Mouse (Mus musculus) spleen, adult 18-20 months (tissue): ENCODE results near the gene Rbfox1.
A peak's percentile ranks its signal among the peaks of the same experiment; 100 is the strongest.

Experiments
- DNase-seq, 2 experiments: peaks; one replicate each; pipeline ENCODE4 v3.0.0; 2022; ENCODE audit warnings: mixed read lengths in 2 of 2

Gene Rbfox1

DNA sequence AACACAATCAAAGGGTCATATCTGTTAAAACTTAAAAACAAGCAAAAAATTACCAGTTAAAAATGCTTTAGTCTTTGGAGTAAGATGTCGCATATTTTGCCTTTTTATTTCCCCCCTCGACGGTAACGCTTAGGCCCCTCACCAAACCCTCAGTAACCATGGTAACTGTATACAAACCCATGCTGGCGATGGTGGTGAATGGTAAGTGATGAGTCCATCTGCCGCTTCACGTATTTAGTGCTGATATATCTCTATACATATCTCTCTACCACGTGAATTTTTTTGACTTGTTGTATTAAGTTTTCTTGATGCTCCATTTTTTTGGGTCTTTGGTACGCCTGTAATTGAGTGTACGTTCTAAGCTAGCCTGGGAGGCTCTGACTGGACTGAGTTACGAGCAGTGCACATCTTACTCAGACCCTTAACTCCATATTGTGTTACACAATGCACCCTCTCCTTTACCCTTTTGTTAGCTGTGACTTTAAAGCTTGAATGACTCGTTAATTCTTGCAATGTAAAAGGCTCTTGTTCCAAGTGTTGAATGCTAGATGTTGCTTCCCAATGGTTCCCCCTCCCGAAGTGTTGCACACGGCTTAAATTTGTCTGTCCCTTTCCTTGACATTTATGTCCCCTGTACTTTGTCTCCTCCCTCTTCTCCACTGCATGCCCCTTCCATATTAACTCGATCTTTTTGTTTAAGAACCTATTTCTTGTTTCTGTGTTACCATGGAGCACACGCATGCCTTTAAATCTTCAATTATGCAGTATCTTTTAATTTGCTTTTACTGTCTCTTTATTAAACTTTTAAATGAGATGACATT is 1408.0 kb downstream of the Rbfox1 start:
- no peak for DNase-seq

DNA sequence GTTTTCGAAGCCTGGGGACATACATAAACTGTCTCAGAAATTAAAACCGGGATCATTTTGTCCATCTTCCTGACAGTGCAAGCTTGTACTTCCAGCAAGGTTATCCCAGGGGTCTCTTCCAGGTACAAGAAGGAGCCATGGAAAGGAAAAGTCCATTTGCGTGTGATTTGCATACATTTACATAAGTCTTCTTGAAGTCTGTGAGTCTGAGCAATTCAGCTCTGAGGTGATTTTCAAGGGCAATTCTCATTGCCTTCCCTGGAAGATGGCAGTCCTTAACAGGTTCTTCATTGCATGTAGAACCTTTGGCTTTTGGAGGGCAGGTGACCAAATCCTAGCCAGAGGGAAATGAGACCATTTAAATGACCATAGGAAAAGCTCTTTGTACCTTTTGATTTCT is 1417.3 kb downstream of the Rbfox1 start:
- no peak for DNase-seq

DNA sequence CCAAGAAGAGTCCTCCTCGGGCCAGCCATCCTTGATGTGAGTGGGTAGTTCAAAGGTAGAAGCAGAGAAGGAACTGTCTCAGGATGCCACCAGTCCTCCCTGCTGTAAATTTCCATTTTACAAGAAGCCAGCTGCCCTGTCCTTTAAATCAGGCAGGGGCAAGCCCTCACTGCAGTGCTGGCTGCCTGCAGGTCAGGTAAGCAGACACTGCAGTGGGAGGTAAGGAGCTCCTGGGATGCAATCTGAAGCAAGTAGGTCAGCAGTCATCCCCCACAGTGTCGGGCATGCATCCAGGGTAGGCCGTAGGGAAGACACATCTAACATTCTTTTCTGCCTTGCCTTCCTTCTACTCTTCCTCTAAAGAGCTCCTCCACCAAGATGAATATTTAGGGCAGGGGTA is 1444.0 kb downstream of the Rbfox1 start:
- no peak for DNase-seq

- no peak for DNase-seq
Observed at GRCm38 (mm10) chr16:7341186-7341585, 1456.0 kb downstream of the Rbfox1 start.

DNA sequence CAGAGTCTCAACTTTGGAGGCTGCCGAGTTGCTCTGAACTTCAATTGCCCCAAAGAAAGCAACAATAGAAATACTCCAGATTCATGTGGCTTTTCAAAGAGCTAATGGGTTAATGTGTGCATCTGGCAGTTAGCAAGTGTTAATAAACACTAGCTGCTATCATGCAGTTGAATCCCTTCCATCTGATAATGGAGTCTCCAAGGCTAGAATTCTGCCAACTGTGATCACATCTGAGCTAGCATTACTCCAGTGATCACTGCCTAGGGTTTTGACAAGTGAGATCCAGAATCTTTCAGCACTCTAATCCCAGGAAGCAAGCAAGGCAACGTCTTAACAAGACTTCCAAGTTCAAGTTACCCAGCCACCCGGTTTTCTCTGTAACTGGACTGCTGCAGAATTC is 1460.1 kb downstream of the Rbfox1 start:
- no peak for DNase-seq

DNA sequence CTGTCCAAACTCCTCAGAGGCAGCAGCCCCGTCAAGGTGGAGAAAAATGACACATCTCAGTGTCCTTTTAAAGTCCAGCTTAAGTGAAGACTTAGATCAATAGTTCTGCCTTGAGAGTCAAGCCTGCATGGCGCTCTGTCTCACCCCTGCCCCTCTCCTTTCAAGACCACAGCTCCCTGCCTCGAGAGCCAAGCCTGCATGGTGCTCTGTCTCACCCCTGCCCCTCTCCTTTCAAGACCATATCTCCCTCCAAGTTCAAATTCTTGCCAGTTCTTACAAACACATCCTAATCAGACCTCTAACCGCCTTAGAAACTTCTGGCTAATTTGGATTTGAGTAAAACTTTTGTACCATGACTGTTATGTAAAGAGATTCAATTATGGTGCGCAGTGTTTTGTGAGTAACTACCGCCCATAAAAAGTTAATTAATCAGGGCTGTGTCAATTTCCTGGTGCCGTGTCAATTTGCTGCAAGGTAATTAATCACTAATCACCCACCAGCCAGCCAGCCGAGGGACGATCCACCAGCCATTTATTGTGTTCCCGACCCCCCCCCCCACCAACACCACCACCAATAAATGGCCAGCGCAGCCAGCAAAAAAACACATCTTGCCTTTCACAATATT is 1461.0 kb downstream of the Rbfox1 start:
- DNase-seq = no peak

DNA sequence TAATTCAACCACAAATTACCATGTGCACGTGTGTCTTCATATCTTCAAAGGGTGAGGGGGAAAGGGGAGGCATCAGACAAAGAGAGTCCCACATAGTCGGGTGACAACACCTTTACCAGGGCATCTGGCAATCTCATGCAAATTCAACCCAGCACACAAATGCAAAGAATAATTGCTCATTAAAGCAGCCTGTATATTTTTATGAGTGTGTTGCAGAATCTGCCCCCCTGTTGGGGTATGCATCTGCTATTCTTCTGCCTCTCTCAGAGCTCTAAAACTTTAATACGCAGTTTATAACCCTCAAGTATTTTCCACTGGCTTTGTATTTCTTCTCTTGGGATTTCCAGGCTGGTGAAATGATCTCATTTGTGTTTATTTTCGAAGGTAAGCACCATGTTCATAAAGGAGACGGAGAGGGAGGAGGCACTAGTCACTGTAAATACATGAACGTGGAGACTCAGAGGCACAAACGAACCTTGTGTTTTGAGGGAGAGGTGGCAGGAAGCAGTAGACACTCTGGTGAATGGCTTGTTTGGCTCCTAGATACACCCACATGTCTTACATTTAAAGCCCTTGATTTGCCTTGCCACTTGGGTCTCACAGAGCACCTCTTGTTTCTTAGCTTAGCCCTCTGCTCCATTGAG is 1462.5 kb downstream of the Rbfox1 start:
- no peak for DNase-seq

DNA sequence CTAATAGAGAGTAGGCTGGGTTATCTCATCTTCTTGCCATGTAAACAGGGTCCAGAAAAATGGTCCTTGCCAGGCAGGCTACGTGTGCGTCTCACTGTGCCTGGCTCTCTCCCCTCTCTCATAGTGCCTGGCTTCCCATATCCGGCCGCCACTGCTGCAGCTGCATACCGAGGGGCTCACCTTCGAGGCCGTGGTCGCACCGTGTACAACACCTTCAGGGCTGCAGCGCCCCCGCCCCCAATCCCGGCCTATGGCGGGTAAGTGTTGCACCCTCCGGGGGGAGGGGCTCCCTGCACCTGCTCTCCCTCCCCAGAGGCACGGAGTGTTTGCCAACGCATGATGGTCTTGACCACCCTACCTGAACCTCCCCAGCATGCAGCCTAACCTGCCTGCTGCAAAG is 1467.7 kb downstream of the Rbfox1 start:
- DNase-seq = peak in 1 of 2 experiments; percentile 5

- DNase-seq = no peak
Observed at GRCm38 (mm10) chr16:7354116-7354515, 1469.0 kb downstream of the Rbfox1 start.

DNA sequence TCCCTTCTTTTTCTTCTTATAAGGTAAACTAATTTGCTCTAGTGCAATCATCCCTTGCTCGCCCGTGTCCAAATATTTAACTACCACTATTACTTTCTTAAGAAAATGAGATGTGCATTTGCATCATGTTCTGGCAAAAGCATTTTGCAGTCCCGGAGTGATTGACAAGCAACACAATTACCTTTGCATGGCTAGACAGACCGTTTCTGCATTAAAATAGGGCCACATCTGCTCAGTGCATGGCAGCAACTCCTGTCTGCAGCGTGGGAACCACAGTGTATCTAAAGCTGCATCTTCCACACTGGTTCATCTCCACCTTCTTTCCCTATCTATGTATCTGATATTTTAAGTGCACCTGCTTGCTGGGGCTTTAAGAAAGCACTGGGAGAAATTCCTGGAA is 1473.9 kb downstream of the Rbfox1 start:
- DNase-seq = no peak

DNA sequence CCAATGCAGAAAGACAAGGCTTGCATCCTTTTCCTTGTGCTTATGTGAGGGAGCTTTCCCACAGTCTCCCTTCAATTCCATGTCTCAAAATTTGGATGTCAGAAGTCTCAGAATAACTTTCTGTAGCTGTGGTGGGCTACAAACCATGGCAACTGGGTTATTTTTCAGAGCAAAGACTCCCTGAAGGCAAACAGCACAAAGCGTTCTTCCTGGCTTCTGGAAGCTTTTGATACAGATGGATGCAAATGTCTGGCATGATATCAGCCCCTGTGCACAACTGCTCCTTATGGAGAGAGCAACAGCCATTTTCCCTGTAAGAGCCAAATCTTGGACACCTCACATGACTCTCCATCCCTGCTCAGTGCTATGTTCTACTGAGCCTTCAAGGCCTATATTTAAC is 1475.6 kb downstream of the Rbfox1 start:
- DNase-seq = no peak

- DNase-seq = no peak
Observed at GRCm38 (mm10) chr16:7365878-7366277, 1480.7 kb downstream of the Rbfox1 start.

- DNase-seq = no peak
Observed at GRCm38 (mm10) chr16:7374146-7374545, 1489.0 kb downstream of the Rbfox1 start.

GRCm38 (mm10) chr16:7374674-7375073 is 1489.5 kb downstream of the Rbfox1 start:
- no peak for DNase-seq

DNA sequence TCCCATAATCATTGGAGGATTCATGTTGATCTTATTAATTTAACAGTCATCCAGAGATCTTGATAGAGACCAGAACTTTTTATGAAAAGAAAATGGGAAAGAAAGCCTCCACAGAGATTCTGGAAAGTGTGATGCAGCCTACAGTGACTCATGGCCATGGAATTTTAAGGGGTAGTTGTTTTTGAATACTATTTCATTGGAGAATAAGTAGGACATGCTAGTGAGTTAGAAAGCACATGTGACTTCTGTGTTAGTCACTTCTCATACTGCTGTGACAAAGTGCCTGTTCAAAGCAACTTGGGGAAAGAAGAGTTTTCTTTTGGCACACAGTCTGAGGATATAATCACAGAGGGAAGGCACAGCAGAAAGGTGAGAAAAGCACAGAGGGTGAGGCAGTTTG is 1510.9 kb downstream of the Rbfox1 start:
- DNase-seq = no peak

- no peak for DNase-seq
Observed at GRCm38 (mm10) chr16:7404766-7405492, 1519.8 kb downstream of the Rbfox1 start.

DNA sequence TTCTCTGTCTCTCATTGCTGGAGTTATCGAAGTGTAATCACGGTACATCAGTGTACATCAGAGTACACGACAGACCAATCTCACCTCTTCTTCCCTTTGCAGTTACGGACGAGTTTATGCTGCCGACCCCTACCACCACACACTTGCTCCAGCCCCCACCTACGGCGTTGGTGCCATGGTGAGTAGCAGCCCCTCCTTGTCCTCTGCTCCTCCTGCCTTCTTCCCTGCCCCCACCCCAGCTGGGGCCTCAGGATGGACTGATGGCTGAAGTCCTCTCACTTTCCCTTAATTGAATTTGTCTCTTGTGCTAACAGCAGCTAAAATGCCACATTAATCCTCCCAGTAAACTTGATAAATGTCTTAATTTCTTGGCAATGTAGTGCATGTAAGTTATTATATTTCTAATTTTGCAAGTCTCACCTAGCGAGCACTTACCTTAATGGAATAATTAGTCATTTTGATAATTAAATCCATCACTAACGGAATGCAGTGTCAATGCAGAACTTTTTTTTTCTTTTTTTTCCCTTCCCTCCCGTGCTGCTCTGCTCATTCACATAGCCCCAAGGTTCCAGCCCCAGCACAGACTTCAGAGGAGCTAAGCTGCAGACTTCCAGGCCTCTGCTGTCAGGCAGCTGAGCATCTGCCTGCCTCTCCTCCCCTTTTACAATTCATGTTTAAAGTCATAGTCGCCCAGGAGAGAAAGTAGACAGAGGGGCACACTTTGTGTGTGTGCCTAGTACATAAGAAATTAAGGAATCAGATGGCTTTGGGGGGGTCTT is 1522.9 kb downstream of the Rbfox1 start:
- no peak for DNase-seq

DNA sequence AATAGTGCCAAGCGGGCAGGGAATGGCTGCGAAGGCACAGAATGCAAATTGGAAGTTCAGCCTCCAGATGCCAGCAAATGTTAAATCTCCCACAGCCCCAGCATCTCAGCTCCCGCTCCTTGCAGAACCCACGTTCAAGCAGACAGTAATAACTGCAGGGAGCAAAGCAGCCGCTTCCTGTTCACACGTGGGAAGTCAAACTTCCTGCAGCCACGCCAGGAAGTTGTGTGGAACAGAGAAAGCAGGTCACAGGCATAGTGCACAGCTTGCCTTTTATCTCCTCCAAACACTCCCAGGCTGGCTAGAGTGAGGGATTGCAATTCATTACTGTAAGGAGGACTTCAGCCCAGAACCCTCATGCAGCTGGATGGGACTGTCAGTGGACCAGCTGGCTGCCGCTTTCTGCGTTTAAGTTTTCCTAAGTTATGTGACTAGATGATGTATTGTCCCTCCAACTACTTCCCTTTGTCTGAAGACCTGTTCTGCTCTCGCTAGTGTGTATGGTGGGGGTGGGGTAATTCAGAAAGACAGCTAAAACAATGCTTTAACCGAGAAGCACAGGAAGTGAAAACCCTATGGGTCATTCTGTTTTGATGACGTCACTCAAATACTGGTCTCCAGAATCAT is 1534.6 kb downstream of the Rbfox1 start:
- peak in 1 of 2 experiments; percentile 3 for DNase-seq

- no peak for DNase-seq
Observed at GRCm38 (mm10) chr16:7425386-7426089, 1540.4 kb downstream of the Rbfox1 start.

- DNase-seq = no peak
Observed at GRCm38 (mm10) chr16:7433296-7433695, 1548.1 kb downstream of the Rbfox1 start.

- no peak for DNase-seq
Observed at GRCm38 (mm10) chr16:7446791-7447290, 1561.7 kb downstream of the Rbfox1 start.
